ENCODE assay signal across 8 mouse cellular contexts in genomic region chr3:90052351-90053241, GRCm38 (mm10). TPM values are rescaled to one million over a fixed set of nuclear protein-coding genes. Genes with fewer than 3 reads are reported as not detected.
DNase-seq lines count a peak whose midpoint lies in the region; ATAC-seq lines count a peak whose summit lies in the region.

Gene Ubap2l (minus strand): TSS chr3:90052628.

- peak; percentile 85 for ATAC-seq in CD4-positive, CD25-positive, alpha-beta regulatory T cell, adult 4 months
- ATAC-seq in heart, embryonic 14.5 days (ENCODE audit: insufficient number of reproducible peaks, insufficient read depth, low FRiP score, low read depth) = peak; percentile 92
- ATAC-seq in liver, embryonic 13.5 days (ENCODE audit: low read depth) = peak; percentile 86
- ATAC-seq in stomach, embryonic 16.5 days (ENCODE audit: insufficient read depth, low FRiP score) = peak; percentile 96

- peak within 1 kb of the TSS; percentile 98 for H3K9ac ChIP-seq in heart, embryonic 14.5 days (ENCODE audit: low read length)
- H3K9ac ChIP-seq in liver, embryonic 13.5 days = peak within 1 kb of the TSS; percentile 97
- H3K9ac ChIP-seq in stomach, embryonic 16.5 days (ENCODE audit: low read length) = peak within 1 kb of the TSS; percentile 94

- peaks cover 2 to 14% of the 10 kb centered on the region in 2 experiments; a peak in 3 of 4 replicates for H3K4me1 ChIP-seq in heart, embryonic 14.5 days (ENCODE audit: control insufficient read depth in 2 of 2, insufficient read depth in 2 of 2, low read length in 2 of 2)
- H3K4me1 ChIP-seq in liver, embryonic 13.5 days (replicated peaks) = peaks cover 41% of the 10 kb centered on the region
- H3K4me1 ChIP-seq in stomach, embryonic 16.5 days (ENCODE audit: control insufficient read depth, insufficient read depth, low read length) = peaks cover 16% of the 10 kb centered on the region

- no peaks in the 10 kb centered on the region for H3K9me3 ChIP-seq in heart, embryonic 14.5 days (ENCODE audit: control insufficient read depth, low read length)
- no peaks in the 10 kb centered on the region for H3K9me3 ChIP-seq in liver, embryonic 13.5 days (replicated peaks)
- no peaks in the 10 kb centered on the region for H3K9me3 ChIP-seq in stomach, embryonic 16.5 days (replicated peaks; ENCODE audit: control insufficient read depth, low read length)

- H3K4me3 ChIP-seq in heart, embryonic 14.5 days (ENCODE audit: control insufficient read depth in 1 of 2, insufficient read depth in 1 of 2, low read depth in 1 of 2, low read length in 2 of 2) = peak within 1 kb of the TSS; percentile 94 to 95
- H3K4me3 ChIP-seq in liver, embryonic 13.5 days (replicated peaks) = peak within 1 kb of the TSS; percentile 91
- peak within 1 kb of the TSS; percentile 89 for H3K4me3 ChIP-seq in stomach, embryonic 16.5 days (replicated peaks; ENCODE audit: low read length)

- H3K27me3 ChIP-seq in heart, embryonic 14.5 days (ENCODE audit: control insufficient read depth, insufficient read depth, low read length) = no peaks in the 10 kb centered on the region
- no peaks in the 10 kb centered on the region for H3K27me3 ChIP-seq in liver, embryonic 13.5 days
- no peaks in the 10 kb centered on the region for H3K27me3 ChIP-seq in stomach, embryonic 16.5 days (ENCODE audit: control insufficient read depth, insufficient read depth, low read length)

- peak; percentile 90 for DNase-seq in c-Kit-negative CD71-positive TER-119-positive erythroid progenitor cells, embryonic 14.5 days (ENCODE audit: low read depth, low spot score)
- peak; percentile 93 for DNase-seq in fibroblast of lung, adult 2 months (ENCODE audit: low read depth)
- peak; percentile 98 for DNase-seq in kidney, postnatal 14 days
- peak; percentile 90 for DNase-seq in liver, embryonic 13.5 days
- DNase-seq in neural tube, embryonic 10.5 days (ENCODE audit: extremely low spot score, low spot score) = peak; percentile 99

- peak within 1 kb of the TSS; percentile 94 to 96 for H3K27ac ChIP-seq in heart, embryonic 14.5 days (replicated peaks in 1 of 2; ENCODE audit: control insufficient read depth in 1 of 2, insufficient read depth in 1 of 2, low read depth in 2 of 2, low read length in 2 of 2)
- H3K27ac ChIP-seq in liver, embryonic 13.5 days = peak within 1 kb of the TSS; percentile 96
- peak within 1 kb of the TSS; percentile 96 for H3K27ac ChIP-seq in stomach, embryonic 16.5 days (ENCODE audit: low read length)

- WGBS in heart, embryonic 14.5 days = under 1% methylated on average over 78 of the region's 81 CpGs
- under 1% methylated on average over 80 of the region's 81 CpGs for WGBS in liver, embryonic 13.5 days (ENCODE audit: insufficient replicate concordance)
- under 1% methylated on average over 66 of the region's 81 CpGs for WGBS in stomach, embryonic 16.5 days

- H3K36me3 ChIP-seq in heart, embryonic 14.5 days (ENCODE audit: control insufficient read depth, insufficient read depth, low read length) = peaks cover 40% of the 10 kb centered on the region
- H3K36me3 ChIP-seq in liver, embryonic 13.5 days = peaks cover 31% of the 10 kb centered on the region
- H3K36me3 ChIP-seq in stomach, embryonic 16.5 days (ENCODE audit: control insufficient read depth, insufficient read depth, low read length) = peaks cover 5% of the 10 kb centered on the region; the same call in 1 of the 2 replicates

- H3K4me2 ChIP-seq in heart, embryonic 14.5 days (ENCODE audit: low read length) = peak within 1 kb of the TSS; percentile 86
- peak within 1 kb of the TSS; percentile 87 for H3K4me2 ChIP-seq in liver, embryonic 13.5 days
- peak within 1 kb of the TSS; percentile 84 for H3K4me2 ChIP-seq in stomach, embryonic 16.5 days (ENCODE audit: low read depth, low read length)

RNA-seq across cellular contexts. Expression of gene Ubap2l, which starts in this region (rescaled TPM):
- polyA plus RNA-seq in CD4-positive, CD25-positive, alpha-beta regulatory T cell, adult 4 months (2017; shearing (Covaris generic)) = 100 to 1,000 TPM; 226 to 315 TPM
- polyA plus RNA-seq in heart, embryonic 14.5 days (2014; fragmentation: Nextera tagmentation; extraction: Ambion mirVana) = 154 and 173 TPM in 2 replicates
- 72.2 and 91.6 TPM in 2 replicates for polyA plus RNA-seq in liver, embryonic 13.5 days (2015; fragmentation: Nextera tagmentation; extraction: Ambion mirVana)
- polyA plus RNA-seq in stomach, embryonic 16.5 days (2015; fragmentation: Nextera tagmentation; extraction: Ambion mirVana) = 141 and 142 TPM in 2 replicates

Comparison
In these comparisons a context has a peak if more than half of its experiments do, and no peak if none do; other contexts are left out.
1. Peak in every context shown above with its lines: DNase-seq, ATAC-seq, H3K4me3 ChIP-seq and H3K27ac ChIP-seq.